Mouse (Mus musculus): ENCODE measurements around the gene Atp2b1. TPM values are rescaled to one million over a fixed set of nuclear protein-coding genes. Genes with fewer than 3 reads are reported as not detected.
"Not testable (repeated sequence)": the region's sequence is repeated elsewhere in the genome, so short reads cannot be mapped to it uniquely, and the experiment has no call there.

The Atp2b1 gene
- polyA plus RNA-seq, 1 experiment from 2014 or later = 93.6 TPM

DNA sequence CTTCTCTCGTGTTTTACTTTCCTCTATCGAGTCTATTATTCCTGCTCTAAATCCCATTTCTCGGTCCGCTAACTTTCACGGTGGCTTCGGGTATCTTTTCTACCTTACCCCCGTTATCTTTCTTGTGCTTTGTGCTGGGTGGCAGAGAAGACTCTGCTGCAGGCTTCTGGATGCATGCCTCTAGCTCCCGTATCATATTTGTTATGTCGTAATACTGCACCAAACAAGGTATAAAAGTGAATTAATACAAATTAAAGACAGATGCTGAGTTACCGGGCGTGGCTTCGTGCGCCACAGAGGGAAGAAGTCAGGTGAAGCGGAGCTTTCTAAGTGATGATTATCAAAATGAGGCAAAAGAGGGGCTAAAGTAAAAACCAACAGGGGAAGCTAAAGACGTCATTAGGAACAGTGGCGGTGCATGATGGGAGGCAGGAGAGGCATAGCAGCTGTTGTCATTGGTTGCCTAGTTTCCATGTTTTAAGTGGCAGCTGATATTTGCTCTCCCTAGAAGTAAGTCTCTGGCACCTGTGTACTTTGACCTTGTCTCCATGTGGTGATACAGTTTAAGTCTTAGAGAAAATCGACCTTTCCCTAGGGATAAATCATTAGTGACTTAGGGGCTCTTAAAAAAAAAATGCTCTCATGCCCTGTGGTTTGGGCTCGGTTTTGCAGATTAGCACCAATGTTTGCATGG is 58.9 kb downstream of the Atp2b1 start:
- Histone ChIP-seq H3K4me2 (no peak overlapping the region), H3K9ac (no peak overlapping the region), H3K27ac (no peak overlapping the region), H3K4me3 (replicated peaks) (no peak overlapping the region), H3K36me3 (replicated peaks) (peaks cover 16% of the 10 kb centered on the region), H3K4me1 (peaks cover 7% of the 10 kb centered on the region; the same call in 1 of the 2 replicates), H3K9me3 (no peaks in the 10 kb centered on the region), H3K27me3 (no peaks in the 10 kb centered on the region)
- 77% methylated on average over 18 of the region's 18 CpGs for WGBS
- ATAC-seq (ENCODE audit: low FRiP score) = no peak

- no peak overlapping the region for H3K4me2 ChIP-seq
- no peak overlapping the region for H3K9ac ChIP-seq
- peaks cover 6% of the 10 kb centered on the region; the same call in 1 of the 2 replicates for H3K36me3 ChIP-seq (replicated peaks)
- H3K4me3 ChIP-seq (replicated peaks) = no peak overlapping the region
- no peaks in the 10 kb centered on the region for H3K9me3 ChIP-seq
- WGBS = 92% methylated on average over 3 of the region's 3 CpGs
- no peak for ATAC-seq (ENCODE audit: low FRiP score)
- H3K27me3 ChIP-seq = no peaks in the 10 kb centered on the region
- peaks cover 7% of the 10 kb centered on the region; the same call in 1 of the 2 replicates for H3K4me1 ChIP-seq
- no peak overlapping the region for H3K27ac ChIP-seq
These were observed 60.4 kb downstream of the Atp2b1 start for GRCm38 (mm10) chr10:98974645-98975044.

DNA sequence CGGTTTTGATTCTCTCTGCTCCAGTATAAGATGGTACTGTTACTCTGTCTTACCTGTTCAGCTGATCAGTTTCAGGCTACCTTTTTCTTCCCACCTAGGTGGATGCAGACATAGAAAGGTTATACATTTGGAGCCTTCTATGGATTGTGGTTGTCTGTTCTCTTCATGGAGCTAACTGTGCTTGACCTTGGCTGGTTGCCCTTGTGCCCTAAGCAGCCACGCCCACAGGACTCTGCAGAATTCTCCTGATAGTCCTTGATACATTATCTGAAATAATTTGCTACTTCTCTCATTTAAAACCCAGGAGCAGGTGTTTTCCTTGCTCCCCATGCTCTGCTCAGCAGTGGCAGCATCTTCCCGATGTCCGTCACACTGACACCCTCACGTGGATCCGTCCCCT is 61.4 kb downstream of the Atp2b1 start:
- Histone ChIP-seq H3K9ac (no peak overlapping the region), H3K9me3 (no peaks in the 10 kb centered on the region), H3K36me3 (replicated peaks) (0 out of 2 replicates have a peak, but pooled peaks cover 3% of the 10 kb centered on the region), H3K4me1 (peaks cover 7% of the 10 kb centered on the region; the same call in 1 of the 2 replicates), H3K4me3 (replicated peaks) (no peak overlapping the region), H3K4me2 (no peak overlapping the region), H3K27me3 (no peaks in the 10 kb centered on the region), H3K27ac (no peak overlapping the region)
- WGBS = 91% methylated on average over 6 of the region's 6 CpGs
- no peak for ATAC-seq (ENCODE audit: low FRiP score)

GRCm38 (mm10) chr10:98976877-98977494 is 62.8 kb downstream of the Atp2b1 start:
- ATAC-seq (ENCODE audit: low FRiP score) = no peak
- no peaks in the 10 kb centered on the region for H3K36me3 ChIP-seq (replicated peaks)
- H3K27ac ChIP-seq = no peak overlapping the region
- peaks cover 7% of the 10 kb centered on the region; the same call in 1 of the 2 replicates for H3K4me1 ChIP-seq
- no peak overlapping the region for H3K4me3 ChIP-seq (replicated peaks)
- WGBS = 47% methylated on average over 6 of the region's 6 CpGs
- H3K9me3 ChIP-seq = no peaks in the 10 kb centered on the region
- no peak overlapping the region for H3K9ac ChIP-seq
- H3K27me3 ChIP-seq = no peaks in the 10 kb centered on the region
- no peak overlapping the region for H3K4me2 ChIP-seq

DNA sequence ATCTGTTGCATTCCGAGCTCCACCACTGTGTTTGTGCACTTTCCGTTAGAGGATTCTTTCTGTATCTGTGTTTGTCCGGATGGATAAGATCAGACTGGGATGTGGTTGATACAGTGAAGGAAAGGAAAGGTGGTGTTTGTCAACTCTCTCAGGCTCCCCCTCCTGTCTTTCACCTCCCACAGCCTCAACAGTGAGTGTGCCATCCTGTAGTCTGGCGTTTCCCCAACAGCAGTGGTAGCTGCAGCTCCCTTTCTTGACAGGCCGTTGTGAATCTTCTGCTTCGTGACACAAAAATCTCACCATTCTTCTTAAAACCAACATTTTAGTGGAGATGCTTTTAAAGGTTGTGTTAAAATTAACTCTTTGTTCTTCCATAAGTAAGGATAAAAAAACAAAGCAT is 64.6 kb downstream of the Atp2b1 start:
- Histone ChIP-seq H3K4me2 (no peak overlapping the region), H3K27ac (no peak overlapping the region), H3K9ac (no peak overlapping the region), H3K9me3 (no peaks in the 10 kb centered on the region), H3K4me1 (peaks cover 7% of the 10 kb centered on the region; the same call in 1 of the 2 replicates), H3K4me3 (replicated peaks) (no peak overlapping the region), H3K27me3 (no peaks in the 10 kb centered on the region), H3K36me3 (replicated peaks) (no peaks in the 10 kb centered on the region)
- WGBS = 89% methylated on average over 6 of the region's 6 CpGs
- no peak for ATAC-seq (ENCODE audit: low FRiP score)

- H3K4me3 ChIP-seq (replicated peaks) = no peak overlapping the region
- H3K36me3 ChIP-seq (replicated peaks) = no peaks in the 10 kb centered on the region
- no peak overlapping the region for H3K9ac ChIP-seq
- peaks cover 7% of the 10 kb centered on the region; the same call in 1 of the 2 replicates for H3K4me1 ChIP-seq
- H3K4me2 ChIP-seq = no peak overlapping the region
- ATAC-seq (ENCODE audit: low FRiP score) = no peak
- H3K27ac ChIP-seq = no peak overlapping the region
- H3K27me3 ChIP-seq = no peaks in the 10 kb centered on the region
- H3K9me3 ChIP-seq = no peaks in the 10 kb centered on the region
- WGBS = 87% methylated on average over 7 of the region's 7 CpGs
These were observed 65.1 kb downstream of the Atp2b1 start for GRCm38 (mm10) chr10:98979296-98979695.

GRCm38 (mm10) chr10:98979951-98980350 is 65.7 kb downstream of the Atp2b1 start:
- ATAC-seq (ENCODE audit: low FRiP score) = no peak
- 88% methylated on average over 8 of the region's 8 CpGs for WGBS

GRCm38 (mm10) chr10:98991964-98992363 is 77.8 kb downstream of the Atp2b1 start:
- no peaks in the 10 kb centered on the region for H3K9me3 ChIP-seq
- WGBS = 85% methylated on average over 3 of the region's 3 CpGs
- no peak overlapping the region for H3K9ac ChIP-seq
- H3K4me1 ChIP-seq = no peaks in the 10 kb centered on the region
- no peak overlapping the region for H3K27ac ChIP-seq
- H3K4me2 ChIP-seq = no peak overlapping the region
- H3K27me3 ChIP-seq = no peaks in the 10 kb centered on the region
- ATAC-seq (ENCODE audit: low FRiP score) = no peak
- peaks cover 27% of the 10 kb centered on the region for H3K36me3 ChIP-seq (replicated peaks)
- no peak overlapping the region for H3K4me3 ChIP-seq (replicated peaks)

More at GRCm38 (mm10) chr10:98979951-98980350, 65.7 kb downstream of the Atp2b1 start:
- H3K4me1 ChIP-seq = peaks cover 7% of the 10 kb centered on the region; the same call in 1 of the 2 replicates
- no peak overlapping the region for H3K9ac ChIP-seq
- H3K36me3 ChIP-seq (replicated peaks) = no peaks in the 10 kb centered on the region
- no peaks in the 10 kb centered on the region for H3K9me3 ChIP-seq
- no peak overlapping the region for H3K27ac ChIP-seq
- no peaks in the 10 kb centered on the region for H3K27me3 ChIP-seq
- H3K4me2 ChIP-seq = no peak overlapping the region
- no peak overlapping the region for H3K4me3 ChIP-seq (replicated peaks)

- Histone ChIP-seq H3K9me3 (no peaks in the 10 kb centered on the region), H3K36me3 (replicated peaks) (peaks cover 33% of the 10 kb centered on the region), H3K4me2 (no peak overlapping the region), H3K27ac (no peak overlapping the region), H3K9ac (no peak overlapping the region), H3K27me3 (no peaks in the 10 kb centered on the region), H3K4me1 (no peaks in the 10 kb centered on the region), H3K4me3 (replicated peaks) (no peak overlapping the region)
- WGBS = 90% methylated on average over 8 of the region's 8 CpGs
- no peak for ATAC-seq (ENCODE audit: low FRiP score)
These were observed 79.0 kb downstream of the Atp2b1 start for GRCm38 (mm10) chr10:98993186-98993585.

DNA sequence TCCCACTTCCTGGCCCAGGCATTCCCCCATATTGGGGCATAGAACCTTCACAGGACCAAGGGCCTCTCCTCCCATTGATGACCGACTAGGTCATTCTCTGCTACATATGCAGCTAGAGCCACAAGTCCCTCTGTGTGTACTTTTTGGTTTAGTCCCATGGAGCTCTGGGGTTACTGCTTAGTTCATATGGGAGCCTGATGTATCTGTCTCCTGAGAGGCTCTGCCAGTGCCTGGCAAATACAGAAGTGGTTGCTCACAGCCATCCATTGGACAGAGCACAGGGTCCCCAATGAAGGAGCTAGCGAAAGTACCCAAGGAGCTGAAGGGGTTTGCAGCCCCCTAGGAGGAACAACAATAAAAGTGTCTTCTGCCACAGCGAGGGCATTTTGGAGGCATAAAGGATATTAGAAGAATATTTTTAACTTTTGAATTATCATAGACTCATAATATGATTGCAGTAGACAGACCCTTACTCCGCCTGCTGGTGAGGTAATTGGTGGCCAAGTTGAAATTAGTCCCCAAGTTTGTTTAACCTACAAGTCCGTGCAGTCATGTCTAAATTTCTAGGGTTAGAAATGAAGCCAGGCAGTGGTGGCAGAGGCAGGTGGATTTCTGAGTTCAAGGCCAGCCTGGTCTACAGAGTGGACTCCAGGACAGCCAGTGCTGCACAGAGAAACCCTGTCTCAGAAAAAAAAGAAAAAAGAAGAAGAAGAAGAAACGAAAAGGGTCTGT is 81.0 kb downstream of the Atp2b1 start:
- 89% methylated on average over 6 of the region's 6 CpGs for WGBS
- not testable (repeated sequence) for ATAC-seq (ENCODE audit: low FRiP score); H3K27ac ChIP-seq; H3K9ac ChIP-seq; H3K9me3 ChIP-seq; H3K27me3 ChIP-seq; H3K4me2 ChIP-seq; H3K4me1 ChIP-seq; H3K4me3 ChIP-seq (replicated peaks)
- peaks cover 33% of the 10 kb centered on the region for H3K36me3 ChIP-seq (replicated peaks)

DNA sequence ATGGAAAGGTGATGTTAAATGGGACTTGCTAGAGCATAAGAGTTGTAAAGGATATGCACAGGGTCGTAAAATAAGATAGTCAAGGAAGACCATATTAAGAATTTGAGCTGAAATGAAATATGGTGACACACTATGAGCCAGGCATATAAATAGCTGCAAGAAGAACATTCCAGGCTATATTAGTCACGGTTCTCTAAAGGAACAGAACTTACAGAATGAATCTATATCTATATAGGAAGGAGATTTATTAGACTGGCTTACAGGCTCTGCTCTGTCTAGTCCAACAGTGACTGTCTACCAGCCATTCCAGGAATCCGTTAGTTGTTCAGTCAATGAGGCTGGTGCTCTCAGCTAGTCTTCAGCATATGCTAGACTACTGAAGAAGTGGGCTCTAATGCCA is 90.7 kb downstream of the Atp2b1 start:
- Histone ChIP-seq H3K4me1 (no peaks in the 10 kb centered on the region), H3K9ac (no peak overlapping the region), H3K9me3 (no peaks in the 10 kb centered on the region), H3K4me3 (replicated peaks) (no peak overlapping the region), H3K36me3 (replicated peaks) (peaks cover 24% of the 10 kb centered on the region), H3K27ac (no peak overlapping the region), H3K4me2 (no peak overlapping the region), H3K27me3 (no peaks in the 10 kb centered on the region)
- no peak for ATAC-seq (ENCODE audit: low FRiP score)
- WGBS = 91% methylated on average over 3 of the region's 3 CpGs

DNA sequence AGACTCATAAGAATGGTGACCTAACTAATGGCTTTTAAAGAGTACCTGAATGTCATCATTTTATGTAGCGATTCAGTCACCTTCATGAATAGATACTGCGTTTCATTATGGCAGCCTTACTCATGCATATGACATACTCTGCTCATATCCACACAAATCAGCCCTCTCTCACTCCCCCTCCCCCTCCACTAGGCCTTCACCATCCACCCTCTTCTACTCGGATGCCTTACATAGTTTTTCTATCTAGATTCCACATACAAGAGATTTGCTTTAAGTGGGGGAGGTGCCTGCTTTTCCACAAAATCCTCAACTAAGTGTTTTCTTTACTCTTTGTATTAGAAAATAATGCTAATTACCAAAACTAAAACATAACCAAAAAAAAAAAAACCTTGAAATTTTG is 96.9 kb downstream of the Atp2b1 start:
- Histone ChIP-seq H3K4me2 (no peak overlapping the region), H3K27ac (no peak overlapping the region), H3K9me3 (no peaks in the 10 kb centered on the region), H3K9ac (no peak overlapping the region), H3K27me3 (no peaks in the 10 kb centered on the region), H3K36me3 (replicated peaks) (peaks cover 19% of the 10 kb centered on the region), H3K4me3 (replicated peaks) (no peak overlapping the region), H3K4me1 (no peaks in the 10 kb centered on the region)
- whole genome bisulfite sequencing = 81% methylated on average over 3 of the region's 3 CpGs
- no peak for ATAC-seq (ENCODE audit: low FRiP score)
